Mouse (Mus musculus): ENCODE measurements around the gene Ankrd13b. TPM values are rescaled to one million over a fixed set of nuclear protein-coding genes. Genes with fewer than 3 reads are reported as not detected.

Ankrd13b gene
- total RNA-seq, 2 experiments from 2014 or later = 3.8 TPM; not detected in 1

Other genes with a start within 250 kb of the Ankrd13b start
- not detected in 2 replicates for gene Coro6, start 27.3 kb downstream of the Ankrd13b start, total RNA-seq (2015; ENCODE audit: low replicate concordance)
- not detected in 2 replicates for gene Coro6, start 27.3 kb downstream of the Ankrd13b start, total RNA-seq (2017; ENCODE audit: low replicate concordance)
- 9.2 and 15.5 TPM in 2 replicates for gene Git1, start 3.9 kb upstream of the Ankrd13b start, total RNA-seq (2015; ENCODE audit: low replicate concordance)
- 6.8 and 11.6 TPM in 2 replicates for gene Git1, start 3.9 kb upstream of the Ankrd13b start, total RNA-seq (2017; ENCODE audit: low replicate concordance)
- not detected in 2 replicates for gene Abhd15, start 25.4 kb upstream of the Ankrd13b start, total RNA-seq (2015; ENCODE audit: low replicate concordance)
- 0.68 and 0.90 TPM in 2 replicates for gene Abhd15, start 25.4 kb upstream of the Ankrd13b start, total RNA-seq (2017; ENCODE audit: low replicate concordance)
- 0.84 TPM in 1 of 2 replicates, not detected in the other for gene Trp53i13, start 26.3 kb upstream of the Ankrd13b start, total RNA-seq (2015; ENCODE audit: low replicate concordance)
- gene Trp53i13, start 26.3 kb upstream of the Ankrd13b start, total RNA-seq (2017; ENCODE audit: low replicate concordance) = 2.0 and 6.7 TPM in 2 replicates
- gene Gm10392, start 29.5 kb upstream of the Ankrd13b start, total RNA-seq (2015; ENCODE audit: low replicate concordance) = not detected in 2 replicates
- 0.13 TPM in 1 of 2 replicates, not detected in the other for gene Gm10392, start 29.5 kb upstream of the Ankrd13b start, total RNA-seq (2017; ENCODE audit: low replicate concordance)
- 25.6 and 28.9 TPM in 2 replicates for gene Taok1, start 118.1 kb upstream of the Ankrd13b start, total RNA-seq (2015; ENCODE audit: low replicate concordance)
- 35.2 and 43.4 TPM in 2 replicates for gene Taok1, start 118.1 kb upstream of the Ankrd13b start, total RNA-seq (2017; ENCODE audit: low replicate concordance)
- 21.6 and 37.3 TPM in 2 replicates for gene Nufip2, start 196.5 kb upstream of the Ankrd13b start, total RNA-seq (2015; ENCODE audit: low replicate concordance)
- 30.0 and 42.2 TPM in 2 replicates for gene Nufip2, start 196.5 kb upstream of the Ankrd13b start, total RNA-seq (2017; ENCODE audit: low replicate concordance)
- gene Cryba1, start 235.6 kb upstream of the Ankrd13b start, total RNA-seq (2015; ENCODE audit: low replicate concordance) = not detected in 2 replicates
- not detected in 2 replicates for gene Cryba1, start 235.6 kb upstream of the Ankrd13b start, total RNA-seq (2017; ENCODE audit: low replicate concordance)

Data from erythroid progenitor cell, adult 5-6 weeks (primary cell).